Mouse (Mus musculus): ENCODE measurements at regions not wholly inside any gene's neighbourhood (a gene's known extent, or its start where the extent isn't known, plus 50 kb on each side); places are given as distances from the start of the nearest gene placed in this dataset.

GRCm38 (mm10) chr13:71668256-71668655, 295.3 kb downstream of the Irx1 start:
- Histone ChIP-seq H3K36me3 (ENCODE audit: control insufficient read depth, insufficient read depth, low read length) (no peaks in the 10 kb centered on the region), H3K4me2 (ENCODE audit: low read depth, low read length) (no peak overlapping the region), H3K9ac (ENCODE audit: low read depth, low read length) (no peak overlapping the region), H3K27ac (replicated peaks; ENCODE audit: low read depth, low read length) (no peak overlapping the region), H3K27me3 (replicated peaks; ENCODE audit: control insufficient read depth, insufficient read depth, low read length) (no peaks in the 10 kb centered on the region), H3K4me1 (ENCODE audit: control insufficient read depth, insufficient read depth, low read length) (peaks cover 23% of the 10 kb centered on the region), H3K4me3 (ENCODE audit: low read depth, low read length) (no peak overlapping the region), H3K9me3 (ENCODE audit: control insufficient read depth, low read length) (no peaks in the 10 kb centered on the region)
- ATAC-seq (ENCODE audit: low read depth) (no peak), DNase-seq (ENCODE audit: low spot score) (no peak)
- 51% methylated on average over 2 of the region's 2 CpGs for WGBS

GRCm38 (mm10) chr13:71665221-71665916, 298.2 kb downstream of the Irx1 start:
- 19% methylated on average over 7 of the region's 7 CpGs for WGBS
- DNase-seq (ENCODE audit: low spot score) = peak; percentile 89
- ATAC-seq (ENCODE audit: low read depth) = peak; percentile 64; the same call in 1 of the 2 replicates
- no peak overlapping the region for H3K9ac ChIP-seq (ENCODE audit: low read depth, low read length)
- no peaks in the 10 kb centered on the region for H3K36me3 ChIP-seq (ENCODE audit: control insufficient read depth, insufficient read depth, low read length)
- H3K4me2 ChIP-seq (ENCODE audit: low read depth, low read length) = no peak overlapping the region
- H3K4me1 ChIP-seq (ENCODE audit: control insufficient read depth, insufficient read depth, low read length) = peaks cover 20% of the 10 kb centered on the region
- peak overlapping the region; percentile 67 for H3K27ac ChIP-seq (replicated peaks; ENCODE audit: low read depth, low read length)
- no peak overlapping the region for H3K4me3 ChIP-seq (ENCODE audit: low read depth, low read length)
- no peaks in the 10 kb centered on the region for H3K27me3 ChIP-seq (replicated peaks; ENCODE audit: control insufficient read depth, insufficient read depth, low read length)
- no peaks in the 10 kb centered on the region for H3K9me3 ChIP-seq (ENCODE audit: control insufficient read depth, low read length)

GRCm38 (mm10) chr13:71657898-71658297, 305.6 kb downstream of the Irx1 start:
- Histone ChIP-seq H3K9me3 (ENCODE audit: control insufficient read depth, low read length) (no peaks in the 10 kb centered on the region), H3K4me1 (ENCODE audit: control insufficient read depth, insufficient read depth, low read length) (peaks cover 4% of the 10 kb centered on the region; the same call in 1 of the 2 replicates), H3K4me3 (ENCODE audit: low read depth, low read length) (no peak overlapping the region), H3K27ac (replicated peaks; ENCODE audit: low read depth, low read length) (no peak overlapping the region), H3K36me3 (ENCODE audit: control insufficient read depth, insufficient read depth, low read length) (no peaks in the 10 kb centered on the region), H3K27me3 (replicated peaks; ENCODE audit: control insufficient read depth, insufficient read depth, low read length) (no peaks in the 10 kb centered on the region; the same call in 1 of the 2 replicates), H3K4me2 (ENCODE audit: low read depth, low read length) (no peak overlapping the region), H3K9ac (ENCODE audit: low read depth, low read length) (no peak overlapping the region)
- ATAC-seq (ENCODE audit: low read depth) (no peak), DNase-seq (ENCODE audit: low spot score) (no peak)
- 67% methylated on average over 2 of the region's 2 CpGs for WGBS

GRCm38 (mm10) chr13:71653939-71654467, 309.5 kb downstream of the Irx1 start:
- Histone ChIP-seq H3K4me2 (ENCODE audit: low read depth, low read length) (no peak overlapping the region), H3K4me3 (ENCODE audit: low read depth, low read length) (no peak overlapping the region), H3K36me3 (ENCODE audit: control insufficient read depth, insufficient read depth, low read length) (no peaks in the 10 kb centered on the region), H3K9ac (ENCODE audit: low read depth, low read length) (no peak overlapping the region), H3K9me3 (ENCODE audit: control insufficient read depth, low read length) (no peaks in the 10 kb centered on the region), H3K27ac (replicated peaks; ENCODE audit: low read depth, low read length) (no peak overlapping the region), H3K27me3 (replicated peaks; ENCODE audit: control insufficient read depth, insufficient read depth, low read length) (no peaks in the 10 kb centered on the region), H3K4me1 (ENCODE audit: control insufficient read depth, insufficient read depth, low read length) (peaks cover 4% of the 10 kb centered on the region; the same call in 1 of the 2 replicates)
- ATAC-seq (ENCODE audit: low read depth) (no peak), DNase-seq (ENCODE audit: low spot score) (no peak)
- WGBS = 56% methylated on average over 6 of the region's 6 CpGs

GRCm38 (mm10) chr13:71653212-71653938, 310.1 kb downstream of the Irx1 start:
- H3K4me3 ChIP-seq (ENCODE audit: low read depth, low read length) = no peak overlapping the region
- WGBS = 39% methylated on average over 8 of the region's 8 CpGs
- no peak for DNase-seq (ENCODE audit: low spot score)
- ATAC-seq (ENCODE audit: low read depth) = no peak
- H3K36me3 ChIP-seq (ENCODE audit: control insufficient read depth, insufficient read depth, low read length) = no peaks in the 10 kb centered on the region
- no peak overlapping the region for H3K27ac ChIP-seq (replicated peaks; ENCODE audit: low read depth, low read length)
- H3K27me3 ChIP-seq (replicated peaks; ENCODE audit: control insufficient read depth, insufficient read depth, low read length) = no peaks in the 10 kb centered on the region
- H3K4me2 ChIP-seq (ENCODE audit: low read depth, low read length) = no peak overlapping the region
- peaks cover 4% of the 10 kb centered on the region; the same call in 1 of the 2 replicates for H3K4me1 ChIP-seq (ENCODE audit: control insufficient read depth, insufficient read depth, low read length)
- H3K9ac ChIP-seq (ENCODE audit: low read depth, low read length) = no peak overlapping the region
- H3K9me3 ChIP-seq (ENCODE audit: control insufficient read depth, low read length) = no peaks in the 10 kb centered on the region

- no peak overlapping the region for H3K4me3 ChIP-seq (ENCODE audit: low read depth, low read length)
- DNase-seq (ENCODE audit: low spot score) (no peak), ATAC-seq (ENCODE audit: low read depth) (no peak)
- no peak overlapping the region for H3K27ac ChIP-seq (replicated peaks; ENCODE audit: low read depth, low read length)
- no peak overlapping the region for H3K9ac ChIP-seq (ENCODE audit: low read depth, low read length)
- H3K4me2 ChIP-seq (ENCODE audit: low read depth, low read length) = no peak overlapping the region
- no peaks in the 10 kb centered on the region for H3K36me3 ChIP-seq (ENCODE audit: control insufficient read depth, insufficient read depth, low read length)
- H3K27me3 ChIP-seq (replicated peaks; ENCODE audit: control insufficient read depth, insufficient read depth, low read length) = no peaks in the 10 kb centered on the region
- WGBS = 27% methylated on average over 2 of the region's 2 CpGs
- no peaks in the 10 kb centered on the region for H3K9me3 ChIP-seq (ENCODE audit: control insufficient read depth, low read length)
- peaks cover 4% of the 10 kb centered on the region; the same call in 1 of the 2 replicates for H3K4me1 ChIP-seq (ENCODE audit: control insufficient read depth, insufficient read depth, low read length)
Observed at GRCm38 (mm10) chr13:71649876-71650275, 313.6 kb downstream of the Irx1 start.

- Histone ChIP-seq H3K9ac (ENCODE audit: low read depth, low read length) (no peak overlapping the region), H3K4me1 (ENCODE audit: control insufficient read depth, insufficient read depth, low read length) (peaks cover 4% of the 10 kb centered on the region; the same call in 1 of the 2 replicates), H3K27me3 (replicated peaks; ENCODE audit: control insufficient read depth, insufficient read depth, low read length) (no peaks in the 10 kb centered on the region), H3K36me3 (ENCODE audit: control insufficient read depth, insufficient read depth, low read length) (no peaks in the 10 kb centered on the region), H3K4me2 (ENCODE audit: low read depth, low read length) (no peak overlapping the region), H3K4me3 (ENCODE audit: low read depth, low read length) (no peak overlapping the region), H3K27ac (replicated peaks; ENCODE audit: low read depth, low read length) (no peak overlapping the region), H3K9me3 (ENCODE audit: control insufficient read depth, low read length) (no peaks in the 10 kb centered on the region)
- ATAC-seq (ENCODE audit: low read depth) = no peak
- no peak for DNase-seq (ENCODE audit: low spot score)
- 67% methylated on average over 2 of the region's 2 CpGs for WGBS
Observed at GRCm38 (mm10) chr13:71649031-71649430, 314.5 kb downstream of the Irx1 start.

GRCm38 (mm10) chr13:71631447-71631846, 332.1 kb downstream of the Irx1 start:
- Histone ChIP-seq H3K4me1 (ENCODE audit: control insufficient read depth, insufficient read depth, low read length) (no peaks in the 10 kb centered on the region), H3K27me3 (replicated peaks; ENCODE audit: control insufficient read depth, insufficient read depth, low read length) (no peaks in the 10 kb centered on the region), H3K4me2 (ENCODE audit: low read depth, low read length) (no peak overlapping the region), H3K9ac (ENCODE audit: low read depth, low read length) (no peak overlapping the region), H3K27ac (replicated peaks; ENCODE audit: low read depth, low read length) (no peak overlapping the region), H3K9me3 (ENCODE audit: control insufficient read depth, low read length) (no peaks in the 10 kb centered on the region), H3K4me3 (ENCODE audit: low read depth, low read length) (no peak overlapping the region), H3K36me3 (ENCODE audit: control insufficient read depth, insufficient read depth, low read length) (no peaks in the 10 kb centered on the region)
- DNase-seq (ENCODE audit: low spot score) (no peak), ATAC-seq (ENCODE audit: low read depth) (no peak)
- WGBS = 65% methylated on average over 2 of the region's 2 CpGs

All from embryonic facial prominence, embryonic 14.5 days (tissue).